Mouse (Mus musculus) bone marrow, adult 2 months (tissue): ENCODE measurements at regions not wholly inside any gene's neighbourhood (a gene's known extent, or its start where the extent isn't known, plus 50 kb on each side); places are given as distances from the start of the nearest gene placed in this dataset.

ENCODE experiments used
- CTCF ChIP-seq: fragments of 200-500 bp; IDR thresholded peaks from 2 replicates; pipeline ENCODE4 v1.5.1; 2011; ENCODE audit warnings: low read length, control low read depth; ENCODE audit not compliant: control insufficient read depth, insufficient read depth
- POLR2A ChIP-seq: fragments of 200-500 bp; IDR thresholded peaks from 2 replicates; pipeline ENCODE4 v1.6.1; 2011; ENCODE audit warnings: low read depth, mild to moderate bottlenecking, control low read depth, low read length, borderline replicate concordance; ENCODE audit not compliant: control insufficient read depth

DNA sequence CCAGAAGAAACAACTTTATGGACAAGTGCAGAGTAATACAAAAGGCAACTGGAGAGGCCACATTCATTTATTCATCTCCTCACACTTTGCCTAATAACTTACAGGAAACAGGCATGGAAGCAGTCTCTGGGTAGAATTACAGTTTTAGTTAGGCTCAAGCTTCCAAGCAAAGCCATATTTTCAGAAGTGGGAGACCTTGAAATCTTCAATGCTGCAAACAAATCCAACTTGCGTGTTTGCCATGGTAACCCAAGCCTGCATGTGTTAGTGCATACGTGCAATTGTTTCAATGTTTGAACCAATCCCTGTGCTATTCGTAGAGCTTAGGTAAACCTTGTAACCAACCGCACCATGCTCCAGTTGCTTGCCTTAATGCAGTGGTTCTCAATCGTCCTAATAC, 256.3 kb upstream of the Atp10a start:
- no peak for TF ChIP-seq POLR2A
- TF ChIP-seq CTCF, result no peak
